Mouse (Mus musculus): ENCODE data around the gene Vars. TPM values are rescaled to one million over a fixed set of nuclear protein-coding genes. Genes with fewer than 3 reads are reported as not detected.
"Not testable (repeated sequence)": the region's sequence is repeated elsewhere in the genome, so short reads cannot be mapped to it uniquely, and the experiment has no call there.

Vars gene
- polyA plus RNA-seq, 1 experiment from 2014 or later, result 222 TPM

- Histone ChIP-seq H3K9me3 (replicated peaks) (no peaks in the 10 kb centered on the region), H3K36me3 (peaks cover 17% of the 10 kb centered on the region), H3K27ac (no peak overlapping the region), H3K4me3 (no peak overlapping the region), H3K4me1 (peaks cover 16% of the 10 kb centered on the region), H3K27me3 (ENCODE audit: low read depth, poor library complexity, severe bottlenecking) (peaks cover 7% of the 10 kb centered on the region)
- 88% methylated on average over 27 of the region's 27 CpGs for WGBS
- DNase-seq (ENCODE audit: low spot score), result no peak
These were observed 22.5 kb upstream of the Vars start for GRCm38 (mm10) chr17:34978239-34978638.

GRCm38 (mm10) chr17:34979631-34980030, 21.2 kb upstream of the Vars start:
- H3K27me3 ChIP-seq (ENCODE audit: low read depth, poor library complexity, severe bottlenecking), result no peaks in the 10 kb centered on the region
- no peak overlapping the region for H3K27ac ChIP-seq
- H3K4me3 ChIP-seq, result no peak overlapping the region
- H3K9me3 ChIP-seq (replicated peaks), result no peaks in the 10 kb centered on the region
- peaks cover 21% of the 10 kb centered on the region for H3K36me3 ChIP-seq
- WGBS, result 95% methylated on average over 4 of the region's 4 CpGs
- H3K4me1 ChIP-seq, result peaks cover 16% of the 10 kb centered on the region
- no peak for DNase-seq (ENCODE audit: low spot score)

GRCm38 (mm10) chr17:34980655-34981054, 20.1 kb upstream of the Vars start:
- 37% methylated on average over 2 of the region's 2 CpGs for WGBS
- peak overlapping the region; percentile 95 for H3K4me3 ChIP-seq

GRCm38 (mm10) chr17:34981690-34982180, 19.1 kb upstream of the Vars start, which contains the start of gene Lsm2:
Gene Lsm2 (plus strand): TSS chr17:34981862.
- WGBS, result under 1% methylated on average over 58 of the region's 58 CpGs
- peak; percentile 92 for DNase-seq (ENCODE audit: low spot score)
- peak within 1 kb of the TSS; percentile 95 for H3K4me3 ChIP-seq
- H3K27ac ChIP-seq, result peak within 1 kb of the TSS; percentile 99
- H3K4me1 ChIP-seq, result peaks cover 16% of the 10 kb centered on the region
- no peaks in the 10 kb centered on the region for H3K27me3 ChIP-seq (ENCODE audit: low read depth, poor library complexity, severe bottlenecking)
- no peaks in the 10 kb centered on the region for H3K9me3 ChIP-seq (replicated peaks)
- H3K36me3 ChIP-seq, result peaks cover 41% of the 10 kb centered on the region

More at GRCm38 (mm10) chr17:34980655-34981054, 20.1 kb upstream of the Vars start:
- peaks cover 32% of the 10 kb centered on the region for H3K36me3 ChIP-seq
- H3K4me1 ChIP-seq, result peaks cover 16% of the 10 kb centered on the region
- no peak for DNase-seq (ENCODE audit: low spot score)
- H3K27ac ChIP-seq, result peak overlapping the region; percentile 99
- H3K27me3 ChIP-seq (ENCODE audit: low read depth, poor library complexity, severe bottlenecking), result no peaks in the 10 kb centered on the region
- no peaks in the 10 kb centered on the region for H3K9me3 ChIP-seq (replicated peaks)

- H3K4me3 ChIP-seq, result peak overlapping the region; percentile 95
- peak overlapping the region; percentile 99 for H3K27ac ChIP-seq
- H3K9me3 ChIP-seq (replicated peaks), result no peaks in the 10 kb centered on the region
- WGBS, result 0% methylated on average over 15 of the region's 15 CpGs
- H3K36me3 ChIP-seq, result peaks cover 41% of the 10 kb centered on the region
- no peak for DNase-seq (ENCODE audit: low spot score)
- peaks cover 16% of the 10 kb centered on the region for H3K4me1 ChIP-seq
- no peaks in the 10 kb centered on the region for H3K27me3 ChIP-seq (ENCODE audit: low read depth, poor library complexity, severe bottlenecking)
These were observed 18.5 kb upstream of the Vars start for GRCm38 (mm10) chr17:34982328-34982727.

GRCm38 (mm10) chr17:34984218-34984617, 16.6 kb upstream of the Vars start:
- DNase-seq (ENCODE audit: low spot score), result no peak
- no peaks in the 10 kb centered on the region for H3K27me3 ChIP-seq (ENCODE audit: low read depth, poor library complexity, severe bottlenecking)
- no peak overlapping the region for H3K27ac ChIP-seq
- no peaks in the 10 kb centered on the region for H3K9me3 ChIP-seq (replicated peaks)
- no peak overlapping the region for H3K4me3 ChIP-seq
- peaks cover 16% of the 10 kb centered on the region for H3K4me1 ChIP-seq
- WGBS, result 78% methylated on average over 2 of the region's 2 CpGs
- peaks cover 50% of the 10 kb centered on the region for H3K36me3 ChIP-seq

GRCm38 (mm10) chr17:34994751-34995150, 6.0 kb upstream of the Vars start:
- Histone ChIP-seq H3K4me1 (peaks cover 17% of the 10 kb centered on the region), H3K9me3 (replicated peaks) (no peaks in the 10 kb centered on the region), H3K4me3 (no peak overlapping the region), H3K27me3 (ENCODE audit: low read depth, poor library complexity, severe bottlenecking) (no peaks in the 10 kb centered on the region), H3K36me3 (peaks cover 78% of the 10 kb centered on the region), H3K27ac (no peak overlapping the region)
- DNase-seq (ENCODE audit: low spot score), result no peak

GRCm38 (mm10) chr17:34995192-34995591, 5.6 kb upstream of the Vars start:
- Histone ChIP-seq H3K4me1 (peaks cover 21% of the 10 kb centered on the region), H3K36me3 (peaks cover 75% of the 10 kb centered on the region)
- not testable (repeated sequence) for H3K9me3 ChIP-seq (replicated peaks); DNase-seq (ENCODE audit: low spot score); H3K4me3 ChIP-seq; H3K27ac ChIP-seq; H3K27me3 ChIP-seq (ENCODE audit: low read depth, poor library complexity, severe bottlenecking)
- WGBS, result 96% methylated on average over 4 of the region's 4 CpGs

- H3K27me3 ChIP-seq (ENCODE audit: low read depth, poor library complexity, severe bottlenecking); H3K27ac ChIP-seq; H3K9me3 ChIP-seq (replicated peaks); DNase-seq (ENCODE audit: low spot score); H3K4me3 ChIP-seq: not testable (repeated sequence)
- H3K4me1 ChIP-seq, result peaks cover 25% of the 10 kb centered on the region
- H3K36me3 ChIP-seq, result peaks cover 68% of the 10 kb centered on the region
- 98% methylated on average over 4 of the region's 4 CpGs for WGBS
These were observed 4.9 kb upstream of the Vars start for GRCm38 (mm10) chr17:34995927-34996326.

GRCm38 (mm10) chr17:34996411-34997141, 4.2 kb upstream of the Vars start:
- Histone ChIP-seq H3K4me1 (peaks cover 25% of the 10 kb centered on the region), H3K27me3 (ENCODE audit: low read depth, poor library complexity, severe bottlenecking) (no peaks in the 10 kb centered on the region), H3K27ac (no peak overlapping the region), H3K9me3 (replicated peaks) (no peaks in the 10 kb centered on the region), H3K36me3 (peaks cover 61% of the 10 kb centered on the region), H3K4me3 (0 out of 2 replicates have a peak overlapping the region, but pooled peaks have one; percentile 13)
- 93% methylated on average over 12 of the region's 14 CpGs for WGBS
- DNase-seq (ENCODE audit: low spot score), result no peak

GRCm38 (mm10) chr17:34997142-34997483, 3.7 kb upstream of the Vars start:
- Histone ChIP-seq H3K4me3 (0 out of 2 replicates have a peak overlapping the region, but pooled peaks have one; percentile 13), H3K27me3 (ENCODE audit: low read depth, poor library complexity, severe bottlenecking) (no peaks in the 10 kb centered on the region), H3K9me3 (replicated peaks) (no peaks in the 10 kb centered on the region), H3K27ac (no peak overlapping the region), H3K4me1 (peaks cover 26% of the 10 kb centered on the region), H3K36me3 (peaks cover 56% of the 10 kb centered on the region)
- 93% methylated on average over 5 of the region's 5 CpGs for WGBS
- DNase-seq (ENCODE audit: low spot score), result no peak

- no peaks in the 10 kb centered on the region for H3K27me3 ChIP-seq (ENCODE audit: low read depth, poor library complexity, severe bottlenecking)
- H3K4me1 ChIP-seq, result peaks cover 41% of the 10 kb centered on the region
- peak overlapping the region; percentile 84; the same call in 1 of the 2 replicates for H3K4me3 ChIP-seq
- H3K36me3 ChIP-seq, result peaks cover 54% of the 10 kb centered on the region
- H3K9me3 ChIP-seq (replicated peaks), result no peaks in the 10 kb centered on the region
- 94% methylated on average over 15 of the region's 15 CpGs for WGBS
- DNase-seq (ENCODE audit: low spot score), result no peak
- H3K27ac ChIP-seq, result peak overlapping the region; percentile 42; the same call in 1 of the 2 replicates
These were observed 2.0 kb upstream of the Vars start for GRCm38 (mm10) chr17:34998526-34999430.
